Mouse (Mus musculus) brain, embryonic 14.5 days (tissue): ENCODE results near the gene Fosb.

Source experiments
- CTCF ChIP-seq: fragments of 200-500 bp; IDR thresholded peaks from 2 replicates; pipeline ENCODE4 v1.5.1; 2012; ENCODE audit warnings: inconsistent platforms, mild to moderate bottlenecking, moderate library complexity, borderline replicate concordance; ENCODE audit not compliant: insufficient read depth, insufficient read length; ENCODE audit errors: extremely low read depth
- POLR2A ChIP-seq: fragments of 200-500 bp; IDR thresholded peaks from 2 replicates; pipeline ENCODE4 v1.6.1; 2012; ENCODE audit warnings: mild to moderate bottlenecking, inconsistent platforms, borderline replicate concordance; ENCODE audit not compliant: poor library complexity, insufficient read depth, insufficient read length, severe bottlenecking; ENCODE audit errors: extremely low read depth

DNA sequence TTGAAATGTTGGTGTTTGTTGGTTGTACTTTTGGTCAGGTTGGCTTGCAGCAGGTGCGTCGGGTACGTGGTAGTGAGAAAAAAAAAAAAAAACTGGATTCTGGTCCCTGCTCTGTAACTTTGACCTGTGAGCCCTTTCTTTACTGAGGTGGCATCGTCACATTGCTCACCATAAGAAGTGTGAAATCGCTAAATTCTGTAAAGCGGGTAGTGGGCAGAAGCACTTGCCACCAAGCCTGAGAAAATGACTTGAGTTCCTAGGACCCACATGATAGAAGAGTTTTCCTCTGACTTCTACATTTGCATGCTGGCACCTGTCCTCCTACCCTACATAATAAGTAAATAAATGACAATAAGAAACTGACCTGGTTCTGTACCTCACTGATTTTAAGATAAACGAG, 10.8 kb upstream of the Fosb start:
- no peak for TF ChIP-seq CTCF
- no peak for TF ChIP-seq POLR2A
